Mouse (Mus musculus): ENCODE data around the gene Sox15.
A peak's percentile ranks its signal among the peaks of the same experiment; 100 is the strongest.
"Not testable (repeated sequence)": the region's sequence is repeated elsewhere in the genome, so short reads cannot be mapped to it uniquely, and the experiment has no call there.

Gene Sox15

DNA sequence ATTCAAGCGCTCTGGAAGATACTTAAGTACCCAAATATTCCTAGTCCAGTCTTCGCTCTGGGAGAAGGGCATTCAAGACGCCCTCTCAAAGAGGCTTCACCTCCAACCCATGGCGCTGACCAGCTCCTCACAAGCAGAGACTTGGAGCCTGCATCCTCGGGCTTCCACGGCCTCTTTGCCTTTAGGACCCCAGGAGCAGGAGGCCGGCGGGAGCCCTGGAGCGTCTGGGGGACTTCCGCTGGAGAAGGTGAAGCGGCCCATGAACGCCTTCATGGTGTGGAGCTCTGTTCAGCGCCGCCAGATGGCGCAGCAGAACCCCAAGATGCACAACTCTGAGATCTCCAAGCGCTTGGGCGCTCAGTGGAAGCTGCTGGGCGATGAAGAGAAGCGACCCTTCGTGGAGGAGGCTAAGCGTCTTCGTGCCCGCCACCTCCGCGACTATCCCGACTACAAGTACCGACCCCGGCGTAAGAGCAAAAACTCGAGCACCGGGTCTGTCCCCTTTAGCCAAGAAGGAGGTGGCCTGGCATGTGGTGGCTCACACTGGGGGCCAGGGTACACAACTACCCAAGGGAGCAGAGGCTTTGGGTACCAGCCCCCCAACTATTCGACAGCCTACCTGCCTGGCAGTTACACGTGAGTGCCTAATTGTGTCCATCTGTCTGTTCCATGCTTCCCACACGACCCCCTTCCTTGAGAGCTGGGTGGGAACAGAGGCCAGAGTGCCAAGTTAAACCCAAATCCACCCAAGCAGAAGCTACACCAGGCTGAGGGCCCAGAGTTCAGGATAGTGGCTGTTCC, at the start of gene Sox15:
Gene Sox15 (plus strand): TSS at position 51 of the 801 bp plus-strand sequence.
- DNase-seq: peak; percentile 85 to 91

DNA sequence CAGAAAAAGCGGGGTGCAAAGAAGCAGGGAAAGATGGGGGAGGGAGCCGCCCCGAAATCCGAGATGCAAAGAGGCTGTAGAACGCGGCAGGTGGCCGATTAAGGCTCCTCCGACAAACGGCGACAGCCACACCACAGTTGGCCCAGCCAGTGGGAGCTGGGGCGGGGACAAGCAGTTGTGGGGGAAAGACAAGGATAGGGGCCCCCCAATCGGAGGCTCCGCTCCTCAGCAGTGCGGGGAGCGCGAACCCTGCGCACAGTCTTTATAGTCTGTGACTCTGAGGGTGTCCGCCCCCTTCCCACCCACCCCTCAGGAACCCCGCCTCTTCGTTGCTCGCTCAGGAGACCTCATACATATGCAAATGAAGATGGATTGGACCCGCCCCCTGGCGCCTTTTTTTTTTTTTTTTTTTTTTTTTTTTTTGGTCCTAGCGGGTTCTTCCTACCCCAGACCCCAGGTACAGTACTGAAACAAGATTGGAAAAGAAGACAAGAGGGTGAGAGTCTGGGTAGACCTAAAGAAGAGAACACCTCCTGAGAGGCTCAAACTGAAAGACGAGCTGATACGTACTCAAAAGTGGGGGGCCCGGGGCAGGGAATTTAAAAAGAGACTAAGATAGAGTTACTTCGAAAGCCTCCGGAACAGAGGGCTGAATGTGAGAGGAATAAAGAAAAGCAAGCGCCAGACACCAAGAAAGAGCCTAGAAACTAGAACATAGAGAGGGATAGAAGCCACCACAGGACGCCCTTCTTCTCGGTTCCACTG, 49.2 kb upstream of the Sox15 start, which contains the start of gene Atp1b2:
Gene Atp1b2 (minus strand): TSS at position 217 of the 765 bp plus-strand sequence.
- peak; percentile 83 to 86 for DNase-seq

DNA sequence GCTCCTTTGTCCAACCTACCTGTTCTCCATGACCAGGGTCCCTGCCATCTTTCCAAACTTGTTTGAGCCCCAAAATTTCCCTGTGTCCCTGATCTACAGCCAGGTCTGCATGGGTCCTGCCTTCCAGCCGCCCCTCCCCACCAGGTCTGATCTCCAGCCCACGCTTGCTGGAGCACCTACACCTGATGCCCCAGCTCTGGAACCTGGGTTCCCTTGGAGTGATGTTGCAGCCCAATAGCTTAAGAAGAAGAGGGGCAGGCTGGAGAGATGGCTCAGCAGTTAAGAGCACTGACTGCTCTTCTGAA, 48.7 kb upstream of the Sox15 start:
- no peak for DNase-seq

DNA sequence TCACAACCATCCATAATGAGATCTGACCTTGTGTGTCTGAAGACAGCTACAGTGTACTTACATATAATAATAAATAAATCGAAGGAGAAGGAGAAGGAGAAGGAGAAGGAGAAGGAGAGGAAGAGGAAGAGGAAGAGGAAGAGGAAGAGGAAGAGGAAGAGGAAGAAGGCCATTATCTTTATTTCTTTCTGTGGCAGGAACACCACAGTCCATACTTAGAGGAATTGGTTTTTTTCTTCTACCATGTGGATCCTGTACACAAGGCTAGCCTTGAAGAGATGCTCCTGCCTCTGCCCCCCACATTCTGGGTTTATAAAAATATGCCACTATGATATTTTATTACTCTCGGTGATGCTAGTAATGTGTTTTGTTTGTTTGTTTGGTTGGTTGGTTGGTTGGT, 48.3 kb upstream of the Sox15 start:
- no peak for DNase-seq

DNA sequence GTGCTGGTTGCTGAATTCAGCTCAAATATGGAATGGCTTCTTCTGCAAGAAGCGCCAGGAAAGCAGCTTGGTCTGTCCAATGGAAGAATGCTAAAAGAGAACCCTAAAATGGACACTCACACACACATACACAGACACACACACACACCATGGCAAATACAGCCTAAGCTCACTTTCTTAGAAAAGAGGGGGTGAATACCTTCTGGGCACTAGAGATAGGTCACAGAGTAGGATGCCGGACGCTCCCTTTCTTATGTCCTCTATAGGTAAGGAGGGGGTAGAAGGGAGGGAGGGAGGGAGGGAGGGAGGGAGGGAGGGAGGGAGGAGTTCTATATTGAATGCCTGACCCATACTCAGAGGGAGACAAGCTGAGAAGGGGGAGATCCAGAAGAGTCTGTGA, 46.6 kb upstream of the Sox15 start:
- DNase-seq: no peak

DNA sequence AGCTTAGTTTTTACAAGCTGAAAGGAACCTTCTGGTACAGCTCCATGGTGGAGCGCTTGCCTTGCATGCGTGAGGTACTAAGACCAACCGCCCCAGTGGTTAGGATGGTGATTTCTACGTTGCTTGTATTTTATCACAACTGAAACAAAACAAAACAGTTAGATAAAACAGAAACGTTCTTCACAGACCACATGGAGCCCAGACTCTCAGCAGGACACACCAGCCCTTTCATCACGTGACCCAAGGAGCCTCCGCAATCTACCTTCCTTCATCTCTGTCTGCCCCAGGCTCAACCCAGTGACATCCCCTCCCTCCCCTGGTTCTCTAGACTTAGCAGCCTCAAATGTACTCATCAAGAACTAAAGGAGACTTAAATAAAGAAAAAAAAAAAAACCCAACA, 45.7 kb upstream of the Sox15 start:
- no peak for DNase-seq

DNA sequence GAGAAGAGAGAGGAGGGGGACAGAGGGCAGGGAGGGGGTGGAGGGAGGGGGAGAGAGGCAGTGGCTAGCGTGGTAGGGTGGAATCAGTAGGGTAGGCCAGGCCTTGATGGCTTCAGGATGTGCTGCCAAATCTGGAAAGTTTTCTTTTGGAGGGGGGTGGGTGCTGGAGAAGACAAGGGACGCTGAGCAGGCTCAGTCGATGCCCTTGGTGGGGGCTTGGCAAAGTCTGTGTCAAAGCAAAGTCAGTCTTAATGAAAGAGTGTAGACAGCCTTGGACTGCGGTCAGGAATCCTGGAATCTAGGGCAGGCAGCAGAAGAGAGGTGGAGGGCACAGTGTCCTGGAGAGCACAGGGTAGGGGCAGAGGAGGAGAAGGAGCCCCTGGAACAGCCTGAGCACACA, 44.2 kb upstream of the Sox15 start:
- DNase-seq: no peak

DNA sequence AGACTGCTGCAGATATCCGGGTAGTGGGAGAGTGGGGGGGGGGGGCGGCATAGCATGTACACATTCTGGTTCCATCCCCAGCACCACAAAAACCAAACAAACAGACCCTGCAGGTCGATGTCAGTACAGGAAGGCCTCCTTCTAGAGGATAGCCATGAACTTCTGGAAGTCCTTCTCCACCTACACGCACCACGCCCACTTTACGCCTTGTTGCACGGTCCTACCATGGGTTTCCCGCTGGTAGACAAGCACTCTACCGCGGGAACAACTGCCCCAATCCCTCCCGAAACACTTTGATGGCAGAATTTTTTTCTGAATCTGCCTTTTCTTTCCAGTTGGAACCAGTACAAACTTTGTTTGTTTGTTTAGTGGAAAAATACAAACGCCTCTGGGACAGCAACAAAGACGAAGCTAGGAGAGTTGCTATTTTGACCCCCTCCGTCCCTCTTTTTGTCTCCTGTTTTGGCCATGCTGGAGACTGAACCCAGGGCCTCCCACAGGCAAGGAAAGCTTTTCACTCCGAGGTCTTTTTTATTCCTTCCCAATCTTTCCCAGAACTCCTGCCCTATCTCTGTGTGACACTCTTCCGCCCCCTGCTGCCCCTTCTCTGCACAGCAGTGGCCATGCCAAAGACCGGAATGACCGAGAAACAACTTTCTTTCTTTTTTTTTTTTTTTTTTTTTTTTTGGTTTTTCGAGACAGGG, 41.4 kb upstream of the Sox15 start:
- peak; percentile 96 for DNase-seq

DNA sequence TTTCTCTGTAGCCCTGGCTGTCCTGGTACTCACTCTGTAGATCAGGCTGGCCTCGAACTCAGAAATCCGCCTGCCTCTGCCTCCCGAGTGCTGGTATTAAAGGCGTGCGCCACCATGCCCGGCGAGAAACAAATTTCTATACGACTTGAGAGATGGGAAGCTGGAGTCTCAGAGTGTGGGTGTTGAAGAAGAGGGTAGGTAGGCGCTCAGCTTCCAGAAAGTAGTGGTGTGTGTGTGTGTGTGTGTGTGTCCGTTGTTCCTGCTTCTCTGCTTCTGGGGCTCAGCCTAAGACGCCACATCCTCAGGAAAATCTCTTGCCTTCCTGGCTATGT, 40.9 kb upstream of the Sox15 start:
- DNase-seq: not testable (repeated sequence)

DNA sequence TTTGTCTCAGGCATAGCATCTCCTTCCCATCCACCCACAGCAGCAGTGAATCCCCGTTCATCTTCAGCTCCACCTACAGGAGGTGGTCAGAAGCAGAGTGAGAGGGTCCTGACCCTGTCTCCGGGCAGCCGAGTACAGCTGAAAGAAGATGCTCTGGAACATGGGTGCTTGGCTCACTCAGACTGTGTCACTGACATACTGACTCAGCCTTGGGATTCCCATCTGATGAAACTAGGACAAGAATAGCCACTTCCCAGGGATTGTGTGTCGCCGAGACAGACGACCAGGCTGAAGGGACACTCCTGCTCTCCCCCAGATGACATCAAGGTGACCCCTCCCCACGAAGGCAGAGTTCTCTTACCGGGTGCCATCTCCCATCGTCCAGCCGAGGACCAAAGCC, 38.3 kb upstream of the Sox15 start:
- DNase-seq: no peak

DNA sequence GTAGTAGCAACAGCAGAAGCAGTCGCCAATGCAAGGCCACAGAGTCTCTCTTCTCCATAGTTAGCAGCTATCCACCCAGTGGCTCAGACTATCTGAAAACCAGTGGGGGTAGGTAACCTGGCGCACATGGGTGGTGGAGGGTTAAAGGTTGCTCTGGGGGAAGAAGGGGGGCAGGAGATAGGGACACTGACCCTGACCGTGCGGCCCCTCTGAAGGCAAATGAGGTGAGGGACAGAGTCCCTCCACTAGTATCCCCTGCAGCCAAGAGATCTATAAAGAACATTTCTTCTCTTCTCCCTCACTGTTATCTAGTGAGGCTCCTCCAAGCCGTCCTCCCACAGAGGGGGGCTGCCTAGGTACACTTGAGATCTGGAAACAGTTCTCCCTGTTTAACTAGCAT, 37.3 kb upstream of the Sox15 start, which contains the start of gene Shbg:
Gene Shbg (minus strand): TSS at position 101 of the 400 bp plus-strand sequence.
- DNase-seq: no peak

DNA sequence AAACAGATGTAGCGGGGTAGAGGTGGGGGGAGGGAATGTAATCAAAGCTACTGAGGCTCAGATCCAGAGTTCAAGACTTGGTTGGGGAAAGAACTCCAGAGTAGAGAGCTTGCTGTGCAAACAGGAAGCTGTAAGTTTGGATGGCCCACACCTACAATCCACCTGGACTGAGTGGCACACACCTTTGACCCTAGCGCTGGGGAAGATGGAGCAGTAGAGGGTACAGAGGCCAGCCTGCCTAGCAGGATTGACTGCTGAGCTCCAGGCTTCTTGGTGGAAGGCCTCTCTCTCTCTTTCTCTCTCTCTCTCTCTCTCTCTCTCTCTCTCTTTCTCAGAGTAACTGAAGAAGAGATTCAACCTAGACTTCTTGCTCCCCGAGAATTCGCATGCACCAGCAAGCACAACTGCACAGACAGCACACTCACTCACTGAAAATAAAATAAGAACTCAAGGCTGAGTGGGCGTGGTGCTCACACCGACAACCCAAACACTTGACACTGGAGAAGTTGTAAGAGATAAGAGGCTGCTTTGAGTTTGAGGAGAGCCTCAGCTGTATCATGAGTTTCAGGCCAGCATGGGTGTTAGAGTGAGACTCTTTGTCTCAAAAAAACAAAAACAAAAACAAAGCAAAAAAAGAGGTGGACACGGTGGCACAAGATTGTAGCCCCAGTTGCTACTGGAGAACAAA, 34.6 kb upstream of the Sox15 start:
- no peak for DNase-seq

DNA sequence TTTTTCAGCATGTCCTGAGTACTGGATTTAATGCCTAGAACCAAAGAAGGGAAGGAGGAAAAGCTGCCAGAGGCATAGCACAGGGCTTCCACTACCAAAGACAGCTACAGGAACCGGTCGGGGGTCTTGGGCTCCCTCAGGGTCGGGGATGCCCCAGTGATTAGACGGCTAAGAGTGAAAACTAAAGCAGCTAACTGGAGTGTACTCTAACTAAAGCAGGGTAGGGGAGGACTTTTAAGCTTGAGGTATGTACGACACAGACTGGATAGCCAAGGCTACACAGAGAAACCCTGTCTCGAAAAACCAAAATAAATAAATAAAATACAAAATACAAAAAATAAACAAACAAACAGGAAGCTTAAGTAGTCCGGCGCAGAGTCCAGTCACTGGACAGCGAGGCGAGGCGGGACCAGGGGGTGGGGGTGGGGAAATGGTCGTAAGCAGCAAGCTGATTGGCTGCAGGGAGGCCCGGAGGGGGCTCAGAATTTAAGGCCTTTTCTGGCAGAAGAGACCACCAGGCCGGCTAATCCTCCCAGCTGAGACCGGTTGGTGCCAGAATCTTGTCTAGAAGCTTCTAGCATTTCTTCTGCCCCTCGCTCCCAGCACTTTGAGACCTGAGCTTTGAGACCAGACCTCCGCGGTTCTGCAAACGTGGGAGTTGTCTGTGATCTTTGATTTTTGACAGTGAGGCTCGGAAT, 33.4 kb upstream of the Sox15 start, which contains the start of gene Sat2:
Gene Sat2 (plus strand): TSS at position 454 of the 698 bp plus-strand sequence.
- DNase-seq: peak; percentile 74 to 84

DNA sequence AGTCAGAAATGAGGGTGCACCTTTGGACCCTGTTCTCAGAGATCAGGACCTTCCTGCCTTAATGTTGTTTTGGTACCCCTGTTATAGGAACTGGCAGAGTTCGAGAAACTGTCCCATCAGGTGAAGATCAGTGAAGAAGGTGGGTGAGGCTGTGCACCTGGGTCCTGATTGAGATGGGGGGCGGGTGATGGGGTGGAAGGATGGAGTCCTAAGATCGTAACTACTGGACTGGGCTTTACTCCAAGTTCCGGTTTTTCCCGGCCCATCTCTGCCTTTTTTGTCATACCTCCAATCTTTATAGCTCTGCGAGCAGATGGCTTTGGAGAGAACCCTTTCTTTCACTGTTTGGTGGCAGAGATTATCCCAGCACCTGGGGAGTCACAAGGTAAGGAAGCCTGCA, 32.7 kb upstream of the Sox15 start:
- peak; percentile 24 to 51 for DNase-seq

DNA sequence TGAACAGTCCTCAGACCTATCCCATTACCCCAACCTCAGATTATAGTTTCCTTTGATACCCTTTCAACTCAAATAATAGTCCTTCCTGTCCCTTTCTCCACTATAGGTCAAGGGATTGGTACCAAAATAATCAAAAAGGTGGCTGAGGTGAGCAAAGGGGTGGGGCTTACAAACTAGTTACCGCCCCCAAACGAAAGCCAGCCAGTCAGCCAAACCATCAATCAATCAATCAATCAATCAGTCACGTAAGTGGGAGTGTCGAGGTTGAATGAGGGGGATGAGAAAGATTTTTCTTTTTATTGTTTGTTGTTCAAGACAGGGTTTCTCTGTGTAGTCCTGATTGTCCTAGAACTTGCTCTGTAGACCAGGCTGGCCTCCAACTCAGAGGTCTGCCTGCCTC, 32.1 kb upstream of the Sox15 start:
- no peak for DNase-seq

DNA sequence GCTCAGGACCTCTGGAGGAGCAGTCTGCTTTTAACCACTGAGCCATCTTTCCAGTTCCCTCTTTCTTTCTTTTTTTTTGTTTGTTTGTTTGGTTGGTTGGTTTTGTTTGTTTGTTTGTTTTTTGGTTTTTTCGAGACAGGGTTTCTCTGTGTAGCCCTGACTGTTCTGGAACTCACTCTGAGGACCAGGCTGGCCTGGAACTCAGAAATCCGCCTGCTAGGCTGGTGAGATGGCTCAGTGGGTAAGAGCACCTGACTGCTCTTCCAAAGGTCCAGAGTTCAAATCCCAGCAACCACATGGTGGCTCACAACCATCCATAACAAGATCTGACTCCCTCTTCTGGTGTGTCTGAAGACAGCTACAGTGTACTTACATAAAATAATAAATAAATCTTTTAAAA, 30.8 kb upstream of the Sox15 start:
- DNase-seq: not testable (repeated sequence)

DNA sequence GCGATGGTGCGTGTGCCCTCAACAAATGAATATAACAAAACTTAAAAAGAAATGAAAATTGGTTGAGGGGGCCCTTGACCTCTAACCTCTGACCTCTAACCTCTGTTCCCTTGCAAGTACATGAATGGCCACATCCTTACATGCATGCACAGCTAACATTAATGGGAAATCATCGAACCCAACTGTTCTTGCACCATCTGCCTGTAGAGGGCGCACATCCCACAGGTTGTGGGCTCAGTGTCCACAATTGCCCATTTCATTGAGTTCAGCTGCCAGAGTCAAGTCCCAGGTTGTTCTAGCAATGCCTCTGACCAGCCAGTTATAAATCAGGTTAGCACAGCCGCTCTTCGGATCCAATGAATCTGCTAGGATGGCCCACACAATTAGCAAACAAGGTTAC, 26.8 kb upstream of the Sox15 start:
- peak; percentile 88 to 89 for DNase-seq

DNA sequence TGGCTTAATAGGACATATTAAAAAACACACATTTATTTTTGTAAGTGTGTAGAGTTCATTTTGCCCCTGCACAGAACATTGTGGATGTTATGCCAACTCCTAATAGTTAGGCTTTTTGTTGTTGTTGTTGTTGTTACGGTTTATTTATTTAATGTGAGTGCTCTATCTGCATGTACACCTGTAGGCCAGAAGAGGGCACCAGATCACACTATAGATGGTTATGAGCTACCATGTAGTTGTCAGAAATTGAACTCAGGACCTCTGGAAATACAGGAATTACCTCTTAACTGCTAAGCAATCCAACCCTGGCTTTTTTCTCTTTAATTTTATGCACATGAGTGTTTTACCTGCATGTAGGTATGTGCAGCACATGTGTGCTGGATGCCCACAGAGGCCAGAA, 25.3 kb upstream of the Sox15 start:
- no peak for DNase-seq

DNA sequence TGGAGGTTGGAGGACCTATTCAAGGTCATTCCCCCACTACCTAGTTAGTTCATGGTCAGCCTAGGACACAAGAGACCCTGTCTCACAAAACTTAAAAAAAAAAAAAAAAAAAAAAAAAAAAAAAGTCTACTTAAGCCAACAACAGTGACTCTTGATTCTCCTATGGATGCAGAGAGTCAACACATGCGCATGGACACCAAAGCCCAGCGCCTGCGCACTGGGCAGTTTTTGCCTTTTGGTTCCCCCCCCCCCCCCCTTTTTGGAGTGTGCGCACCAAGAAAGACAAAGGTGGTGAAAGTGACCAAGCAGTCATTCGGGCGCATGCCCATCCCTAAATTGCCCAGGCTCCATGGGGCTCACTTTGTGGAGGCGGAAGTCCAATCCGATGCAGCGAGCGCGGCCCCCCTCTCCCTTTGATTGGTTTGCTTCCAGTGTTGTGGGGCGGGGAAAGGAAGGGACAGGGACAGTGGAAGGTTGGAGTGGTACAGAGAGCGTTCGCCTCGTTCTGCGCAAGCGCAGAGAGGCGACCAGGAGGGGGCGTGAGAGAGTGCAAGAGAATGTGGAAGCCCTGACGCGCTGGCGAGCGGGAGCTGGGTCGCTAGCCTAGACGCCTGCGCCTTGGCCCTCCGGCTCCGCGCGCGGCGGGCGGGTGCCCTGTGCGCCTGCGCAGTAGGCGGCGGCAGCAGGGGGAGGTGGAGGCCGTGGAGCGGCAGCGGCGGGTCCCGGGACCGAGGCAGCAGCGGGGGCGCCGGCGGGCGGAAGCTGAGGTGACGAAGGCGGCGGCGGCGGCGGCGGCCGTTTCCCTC, 22.6 kb upstream of the Sox15 start, which contains the start of gene Fxr2:
Gene Fxr2 (plus strand): TSS at position 707 of the 806 bp plus-strand sequence.
- DNase-seq: peak; percentile 100

DNA sequence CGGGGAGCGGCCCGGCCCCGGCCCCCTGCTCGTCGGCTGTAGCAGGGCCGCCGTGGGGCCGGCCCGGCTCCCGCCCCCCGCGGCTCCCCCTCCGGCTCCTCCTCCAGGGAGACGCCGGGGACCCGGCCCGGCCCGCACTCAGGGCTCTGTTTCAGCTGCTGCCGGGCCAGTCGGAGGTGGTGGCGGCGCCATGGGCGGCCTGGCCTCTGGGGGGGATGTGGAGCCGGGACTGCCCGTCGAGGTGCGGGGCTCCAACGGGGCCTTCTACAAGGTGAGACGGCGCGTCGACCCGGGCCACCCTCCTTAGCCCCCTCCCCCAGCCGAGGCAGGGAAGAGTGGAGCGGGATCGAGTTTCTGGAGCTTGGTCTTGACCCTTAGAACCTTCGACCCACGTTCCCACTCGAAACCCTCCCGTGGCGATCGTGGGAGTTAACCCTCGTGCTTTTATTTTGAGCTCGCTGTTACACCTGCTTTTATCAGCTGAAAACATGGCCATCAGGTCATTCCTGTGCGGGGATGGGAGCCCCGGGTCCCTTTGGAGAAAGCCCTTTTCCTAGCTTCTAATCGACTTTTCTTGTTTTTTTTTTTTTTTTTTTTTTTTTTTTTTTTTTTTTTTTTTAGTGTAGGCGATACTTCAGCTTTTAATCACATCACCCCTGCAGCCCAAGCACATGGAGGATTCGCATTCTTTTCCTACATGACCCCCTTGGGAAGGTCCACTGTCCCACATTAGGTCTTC, 21.8 kb upstream of the Sox15 start:
- peak in 1 of 2 experiments; percentile 87 for DNase-seq

DNA sequence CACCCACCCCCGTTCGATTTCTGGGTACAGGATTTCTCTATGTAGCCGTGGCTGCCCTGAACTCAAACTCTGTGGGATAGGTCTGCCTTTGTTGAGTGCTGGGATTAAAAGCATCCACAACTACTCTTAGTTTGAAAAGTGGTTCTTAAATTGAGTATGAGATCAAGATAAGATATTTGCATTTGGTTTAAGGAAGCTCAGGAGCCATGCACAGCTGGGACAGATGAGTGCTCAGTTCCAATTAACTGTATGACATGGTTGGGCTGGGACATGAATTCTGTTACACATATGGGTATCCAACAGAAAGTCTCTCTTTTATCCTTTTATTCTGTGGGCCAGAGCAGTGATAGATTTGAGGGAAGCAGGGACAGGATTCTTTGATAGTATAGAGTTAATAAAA, 19.6 kb upstream of the Sox15 start:
- no peak for DNase-seq

All from kidney, postnatal 4 days (tissue).